Mouse (Mus musculus) erythroblast, embryonic 14.5 days (primary cell): ENCODE measurements around the gene Arhgef7. TPM values are rescaled to one million over a fixed set of nuclear protein-coding genes. Genes with fewer than 3 reads are reported as not detected.

ENCODE experiments used
- H3K27me3 ChIP-seq: 2 replicates; pipeline ENCODE4 v1.6.1; 2012; ENCODE audit warnings: inconsistent platforms; ENCODE audit not compliant: control insufficient read depth
- H3K36me3 ChIP-seq: 2 replicates; pipeline ENCODE4 v1.6.1; 2012; ENCODE audit warnings: mild to moderate bottlenecking, inconsistent platforms; ENCODE audit not compliant: control insufficient read depth
- H3K4me1 ChIP-seq: 2 replicates; pipeline ENCODE4 v1.6.1; 2012; ENCODE audit warnings: inconsistent platforms; ENCODE audit not compliant: control insufficient read depth
- H3K4me3 ChIP-seq: replicated peaks from 2 replicates; pipeline ENCODE3; 2012; ENCODE audit warnings: moderate library complexity, mild to moderate bottlenecking, inconsistent platforms
- H3K9me3 ChIP-seq: 2 replicates; pipeline ENCODE4 v1.6.1; 2012; ENCODE audit warnings: low read length, inconsistent platforms, mixed read lengths; ENCODE audit not compliant: control insufficient read depth
- GATA1 ChIP-seq: IDR thresholded peaks from 2 replicates; pipeline ENCODE4 v1.6.1; 2012; ENCODE audit warnings: low read length, inconsistent platforms, mixed read lengths
- TAL1 ChIP-seq: IDR thresholded peaks from 3 replicates; pipeline ENCODE4 v1.6.1; 2012; ENCODE audit warnings: low read length, inconsistent platforms, mixed read lengths
- polyA plus RNA-seq: library from polyadenylated mRNA; stranded (reverse); fragments of >175 nt; gene quantifications from 2 replicates; pipeline ENCODE4 v1.2.3, GENCODE M21; 2012

Gene Arhgef7
- polyA plus RNA-seq, 1 experiment, result 1.1 TPM

- Histone ChIP-seq H3K9me3 (no peaks in the 10 kb centered on the region), H3K27me3 (no peaks in the 10 kb centered on the region), H3K36me3 (peaks cover 52% of the 10 kb centered on the region), H3K4me3 (no peak overlapping the region), H3K4me1 (peaks cover 5% of the 10 kb centered on the region)
- TF ChIP-seq TAL1, result no peak
- TF ChIP-seq GATA1, result no peak
Measured at GRCm38 (mm10) chr8:11782607-11783006, 55.1 kb downstream of the Arhgef7 start.

DNA sequence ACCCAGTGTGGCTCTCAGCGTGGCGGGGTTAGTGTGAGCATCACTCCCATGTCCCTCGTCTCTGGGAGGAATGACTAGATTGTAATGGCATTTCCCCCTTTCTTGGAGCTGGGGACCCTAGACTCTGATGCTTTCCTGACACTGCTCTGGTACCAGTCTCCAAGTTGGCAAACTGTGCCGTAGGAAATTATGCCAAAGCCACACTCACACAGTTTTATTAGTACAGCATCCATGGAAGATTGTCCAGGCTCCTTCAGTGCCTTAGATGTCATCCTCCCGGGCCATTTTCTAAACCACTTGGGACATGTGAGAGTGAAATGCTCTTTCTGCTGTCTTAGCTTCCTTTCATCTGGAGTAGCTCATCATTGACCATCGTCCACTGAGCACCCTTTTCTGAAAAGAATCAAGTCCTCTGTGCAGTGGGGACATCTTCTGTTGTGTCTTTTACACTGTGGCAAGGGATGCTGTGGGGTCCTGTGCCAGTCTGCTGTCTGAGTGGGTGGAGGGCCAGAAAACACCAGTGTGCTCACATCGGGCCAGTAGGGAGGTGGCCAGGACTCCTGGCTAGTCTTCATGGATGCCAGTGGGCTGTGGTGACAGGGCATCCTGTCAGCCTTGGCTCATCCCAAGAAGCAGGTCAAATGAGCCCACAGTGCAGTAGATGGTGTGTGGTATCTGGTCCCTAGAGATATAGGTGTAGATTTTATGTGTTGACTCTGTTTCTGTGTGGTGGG lies 56.5 kb downstream of the Arhgef7 start:
- H3K4me3 ChIP-seq, result no peak overlapping the region
- H3K9me3 ChIP-seq, result no peaks in the 10 kb centered on the region
- H3K36me3 ChIP-seq, result peaks cover 53% of the 10 kb centered on the region
- TF ChIP-seq GATA1 (no peak), TAL1 (no peak)
- H3K27me3 ChIP-seq, result no peaks in the 10 kb centered on the region
- H3K4me1 ChIP-seq, result peaks cover 5% of the 10 kb centered on the region

- Histone ChIP-seq H3K27me3 (no peaks in the 10 kb centered on the region), H3K9me3 (no peaks in the 10 kb centered on the region), H3K4me1 (peaks cover 2% of the 10 kb centered on the region), H3K4me3 (no peak overlapping the region), H3K36me3 (peaks cover 57% of the 10 kb centered on the region)
- TF ChIP-seq TAL1, result no peak
- TF ChIP-seq GATA1, result no peak
Measured at GRCm38 (mm10) chr8:11785121-11785520, 57.6 kb downstream of the Arhgef7 start.

- peaks cover 61% of the 10 kb centered on the region for H3K36me3 ChIP-seq
- no peak overlapping the region for H3K4me3 ChIP-seq
- no peaks in the 10 kb centered on the region for H3K9me3 ChIP-seq
- H3K4me1 ChIP-seq, result peaks cover 2% of the 10 kb centered on the region
- TF ChIP-seq TAL1 (no peak), GATA1 (no peak)
- no peaks in the 10 kb centered on the region for H3K27me3 ChIP-seq
Measured at GRCm38 (mm10) chr8:11785539-11786046, 58.1 kb downstream of the Arhgef7 start.

- Histone ChIP-seq H3K9me3 (no peaks in the 10 kb centered on the region), H3K4me3 (no peak overlapping the region), H3K36me3 (peaks cover 59% of the 10 kb centered on the region), H3K4me1 (peaks cover 2% of the 10 kb centered on the region), H3K27me3 (no peaks in the 10 kb centered on the region)
- TF ChIP-seq GATA1 (no peak), TAL1 (no peak)
Measured at GRCm38 (mm10) chr8:11788252-11788651, 60.7 kb downstream of the Arhgef7 start.

DNA sequence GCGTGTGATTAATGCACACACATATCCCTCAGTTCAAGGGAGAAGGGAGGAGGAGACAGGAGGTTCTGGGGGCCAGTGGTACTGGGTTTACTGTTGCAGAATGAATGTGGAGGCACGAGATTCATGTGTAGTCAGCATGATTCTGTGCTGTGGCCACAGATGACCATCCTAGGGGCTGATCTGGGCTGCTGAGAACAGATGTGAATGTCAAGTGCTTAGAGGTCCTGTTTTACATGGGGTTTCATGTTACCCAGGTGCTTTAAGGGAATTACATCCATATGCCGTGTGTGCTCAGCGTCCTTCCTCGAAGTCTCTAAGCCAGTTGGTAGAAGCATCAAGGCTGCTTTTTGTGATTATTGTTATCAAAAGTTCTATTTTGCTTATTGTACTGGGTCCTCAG lies 61.6 kb downstream of the Arhgef7 start:
- Histone ChIP-seq H3K4me1 (peaks cover 2% of the 10 kb centered on the region), H3K36me3 (peaks cover 51% of the 10 kb centered on the region), H3K9me3 (no peaks in the 10 kb centered on the region), H3K4me3 (no peak overlapping the region), H3K27me3 (no peaks in the 10 kb centered on the region)
- TF ChIP-seq GATA1 (no peak), TAL1 (no peak)

DNA sequence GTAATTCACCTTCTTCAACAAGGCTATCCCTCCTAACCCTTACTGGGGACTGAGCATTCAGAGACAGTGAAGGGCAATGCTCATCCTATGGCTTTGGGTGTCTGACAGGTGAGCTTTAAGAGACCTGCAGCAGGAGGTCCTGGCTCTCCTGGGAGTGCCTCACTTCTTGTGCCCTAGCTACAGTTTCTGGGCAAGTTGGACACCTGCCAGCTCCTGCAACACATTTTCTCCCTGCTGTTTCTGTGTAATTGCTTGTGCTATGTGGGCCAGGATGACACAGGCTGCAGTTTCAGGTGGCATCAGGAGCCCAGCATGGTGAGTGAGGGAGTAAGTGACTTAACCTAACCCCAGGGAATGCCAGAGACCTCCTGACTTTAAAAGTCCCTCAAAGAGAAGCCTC lies 67.4 kb downstream of the Arhgef7 start:
- Histone ChIP-seq H3K27me3 (no peaks in the 10 kb centered on the region), H3K4me3 (no peak overlapping the region), H3K9me3 (no peaks in the 10 kb centered on the region), H3K4me1 (no peaks in the 10 kb centered on the region), H3K36me3 (peaks cover 51% of the 10 kb centered on the region)
- no peak for TF ChIP-seq GATA1
- no peak for TF ChIP-seq TAL1

GRCm38 (mm10) chr8:11797128-11797527 lies 69.6 kb downstream of the Arhgef7 start:
- H3K9me3 ChIP-seq, result no peaks in the 10 kb centered on the region
- H3K27me3 ChIP-seq, result no peaks in the 10 kb centered on the region
- H3K4me3 ChIP-seq, result no peak overlapping the region
- no peaks in the 10 kb centered on the region for H3K4me1 ChIP-seq
- TF ChIP-seq TAL1, result no peak
- TF ChIP-seq GATA1, result no peak
- H3K36me3 ChIP-seq, result peaks cover 44% of the 10 kb centered on the region

DNA sequence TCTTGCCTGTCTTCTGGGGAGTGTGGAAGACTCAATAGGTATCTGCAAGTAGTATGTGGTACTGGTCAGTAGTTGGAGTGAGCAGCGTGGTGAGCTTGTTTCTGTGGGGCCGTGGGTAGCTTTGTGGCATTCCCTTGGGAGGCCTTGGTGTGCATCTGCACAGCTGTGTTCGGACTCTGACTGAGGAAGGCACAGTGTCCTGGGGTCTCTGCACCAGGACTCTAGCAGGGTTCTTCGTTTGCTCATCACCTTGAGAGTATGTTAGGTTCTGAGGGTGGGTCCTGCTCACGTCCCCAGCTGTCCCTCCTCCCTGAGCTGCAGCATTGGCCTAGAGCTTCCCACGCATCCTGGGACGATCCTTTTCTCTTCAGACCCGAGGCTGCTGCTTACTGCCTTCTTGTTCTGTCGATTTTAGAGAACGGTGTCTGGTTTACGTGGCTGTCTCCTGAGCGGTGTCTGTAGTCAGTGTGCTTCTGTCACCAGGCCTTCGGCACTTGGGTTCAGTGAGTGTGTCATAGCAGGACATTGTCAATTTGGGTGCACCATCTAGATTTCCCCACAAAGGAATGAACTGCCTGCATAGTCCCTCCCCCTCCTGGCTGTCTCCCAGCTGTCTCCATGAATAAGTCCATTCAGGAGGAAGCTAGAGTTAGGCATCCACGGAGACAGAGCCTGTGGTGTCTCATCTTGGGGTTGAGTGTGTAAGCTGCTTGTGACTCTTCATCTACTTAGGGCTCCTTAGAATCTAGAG lies 70.4 kb downstream of the Arhgef7 start:
- TF ChIP-seq GATA1 (no peak), TAL1 (no peak)
- no peaks in the 10 kb centered on the region for H3K9me3 ChIP-seq
- H3K4me1 ChIP-seq, result no peaks in the 10 kb centered on the region
- peaks cover 40% of the 10 kb centered on the region for H3K36me3 ChIP-seq
- no peak overlapping the region for H3K4me3 ChIP-seq
- no peaks in the 10 kb centered on the region for H3K27me3 ChIP-seq
